Mouse (Mus musculus) CH12.LX (cell line): Measurements from ENCODE around the gene Rel.

Experiments
- CHD1 ChIP-seq: IDR thresholded peaks from 2 replicates; pipeline ENCODE4 v1.6.1; 2012; ENCODE audit warnings: low read depth, low read length, improper control_type of control experiment, inconsistent platforms
- CHD2 ChIP-seq: IDR thresholded peaks from 2 replicates; pipeline ENCODE4 v1.6.1; 2011; ENCODE audit warnings: low read length, improper control_type of control experiment
- CTCF ChIP-seq, 2 experiments: IDR thresholded peaks in 1 of 2; conservative IDR thresholded peaks in 1 of 2; 2 replicates each; pipeline ENCODE4 v1.5.1; 2011 to 2012; ENCODE audit warnings: low read depth in 2 of 2, low read length in 2 of 2, improper control_type of control experiment in 1 of 2, inconsistent platforms in 1 of 2, mild to moderate bottlenecking in 1 of 2, moderate library complexity in 1 of 2
- EP300 ChIP-seq: IDR thresholded peaks from 2 replicates; pipeline ENCODE4 v1.6.1; 2011; ENCODE audit warnings: low read length, improper control_type of control experiment
- MAX ChIP-seq: IDR thresholded peaks from 2 replicates; pipeline ENCODE4 v1.6.1; 2011; ENCODE audit warnings: low read length, improper control_type of control experiment
- MXI1 ChIP-seq: IDR thresholded peaks from 2 replicates; pipeline ENCODE4 v1.6.1; 2011; ENCODE audit warnings: mild to moderate bottlenecking, low read depth, low read length, improper control_type of control experiment
- MYC ChIP-seq: IDR thresholded peaks from 2 replicates; pipeline ENCODE4 v1.6.1; 2011; ENCODE audit warnings: low read depth, mild to moderate bottlenecking, improper control_type of control experiment, low read length
- POLR2A ChIP-seq: IDR thresholded peaks from 2 replicates; pipeline ENCODE4 v1.6.1; 2011; ENCODE audit warnings: low read depth, mild to moderate bottlenecking, improper control_type of control experiment, low read length
- TCF12 ChIP-seq: IDR thresholded peaks from 2 replicates; pipeline ENCODE4 v1.6.1; 2014; ENCODE audit warnings: low read depth, mild to moderate bottlenecking, inconsistent platforms, low read length, improper control_type of control experiment

DNA sequence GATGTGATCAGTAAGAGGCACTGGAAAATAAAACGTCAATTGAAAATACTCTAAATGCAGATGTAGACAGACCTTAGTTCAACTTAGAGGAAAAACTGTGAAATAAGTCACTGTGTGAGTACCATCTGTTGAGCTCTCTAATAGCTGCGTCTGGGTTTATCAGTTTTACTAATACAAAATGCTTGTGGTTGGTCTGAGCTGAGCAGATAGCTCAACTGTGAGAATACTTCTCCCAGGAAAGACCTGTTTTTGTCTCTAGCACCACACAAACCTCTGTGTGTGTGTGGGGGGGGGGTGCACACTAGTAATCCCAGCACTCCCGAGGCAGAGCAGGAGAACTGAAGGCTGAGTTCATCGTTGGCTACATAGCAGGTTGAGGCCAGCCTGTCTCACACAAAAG, 29.9 kb downstream of the Rel start:
- TF ChIP-seq EP300 = no peak
- TF ChIP-seq CTCF (conservative IDR thresholded peaks at IDR 0.05 in 1 of 2, IDR thresholded peaks at IDR 0.05 in 1 of 2; ENCODE audit: low read depth in 2 of 2, low read length in 2 of 2) = no peak
- no peak for TF ChIP-seq POLR2A
- TF ChIP-seq MYC = no peak
- no peak for TF ChIP-seq TCF12
- TF ChIP-seq CHD1 = no peak
- TF ChIP-seq MXI1 = no peak
- TF ChIP-seq MAX = no peak
- TF ChIP-seq CHD2 = no peak
